Mouse (Mus musculus) spleen, adult 2 months (tissue): ENCODE results near the gene Marcks.

Experiments
- CTCF ChIP-seq: fragments of 200-500 bp; IDR thresholded peaks from 2 replicates; pipeline ENCODE4 v1.5.1; 2011; ENCODE audit warnings: mild to moderate bottlenecking, inconsistent platforms; ENCODE audit not compliant: insufficient read depth, insufficient read length, insufficient replicate concordance; ENCODE audit errors: extremely low read depth
- POLR2A ChIP-seq: fragments of 200-500 bp; IDR thresholded peaks from 2 replicates; pipeline ENCODE4 v1.6.1; 2011; ENCODE audit warnings: low read depth, low read length, inconsistent platforms

DNA sequence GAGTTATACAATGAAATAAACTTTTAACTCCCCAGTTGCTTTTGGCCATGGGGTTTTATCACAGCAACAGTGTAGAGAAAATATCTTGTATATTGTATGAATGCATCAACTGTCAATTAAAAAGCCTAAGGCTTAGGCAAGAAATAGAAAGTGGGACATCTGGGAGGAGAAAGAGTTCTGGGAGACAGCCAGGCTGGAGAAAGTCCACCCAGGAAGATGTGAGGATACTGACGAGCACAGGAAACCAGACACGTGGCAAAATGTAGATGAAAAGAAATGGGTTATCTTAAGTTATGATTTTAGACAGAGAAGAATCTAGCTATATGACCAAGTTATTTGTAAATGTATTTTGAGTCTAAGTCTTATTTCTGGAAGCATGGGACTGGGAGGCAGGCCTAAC is 27.3 kb downstream of the Marcks start:
- no peak for TF ChIP-seq CTCF
- no peak for TF ChIP-seq POLR2A
